Mouse (Mus musculus) v-Abl transformed pro-B cells (cell line): Measurements from ENCODE around the gene Irs1.

Experiments used
- in situ Hi-C, 2 experiments: fragments of 400-800 bp; cut with MboI; formaldehyde crosslinking; loops; one replicate each; pipeline ENCODE4 v1.15.1; 2025; ENCODE audit not compliant: unreplicated experiment in 2 of 2

Irs1 gene

GRCm38 (mm10) chr1:82291151-82291797 is at the start of gene Irs1:
Gene Irs1 (minus strand): TSS chr1:82291416.
- in situ Hi-C loops: loop anchor here (5.0 to 25.0 kb wide), 7 partner anchors 184 to 1554 kb away; no protein-coding TSS in a partner anchor

- in situ Hi-C loops: no loop called here
These were observed 43.3 kb upstream of the Irs1 start for GRCm38 (mm10) chr1:82334506-82334905.

DNA sequence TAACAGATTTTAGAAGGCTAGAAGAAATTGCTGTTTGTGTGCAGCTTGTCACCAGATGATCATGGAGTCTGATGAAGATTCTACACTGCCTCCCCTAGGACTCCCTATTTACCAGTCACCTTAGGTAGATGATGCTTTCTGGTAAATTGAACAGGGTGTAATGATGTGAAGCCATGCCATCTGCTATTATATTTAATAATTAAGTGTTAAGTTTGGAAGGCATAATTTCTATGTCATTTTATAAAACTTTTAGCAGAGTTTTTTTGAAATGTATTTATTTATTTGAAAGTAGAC is 38.7 kb upstream of the Irs1 start:
- in situ Hi-C loops: no loop called here

DNA sequence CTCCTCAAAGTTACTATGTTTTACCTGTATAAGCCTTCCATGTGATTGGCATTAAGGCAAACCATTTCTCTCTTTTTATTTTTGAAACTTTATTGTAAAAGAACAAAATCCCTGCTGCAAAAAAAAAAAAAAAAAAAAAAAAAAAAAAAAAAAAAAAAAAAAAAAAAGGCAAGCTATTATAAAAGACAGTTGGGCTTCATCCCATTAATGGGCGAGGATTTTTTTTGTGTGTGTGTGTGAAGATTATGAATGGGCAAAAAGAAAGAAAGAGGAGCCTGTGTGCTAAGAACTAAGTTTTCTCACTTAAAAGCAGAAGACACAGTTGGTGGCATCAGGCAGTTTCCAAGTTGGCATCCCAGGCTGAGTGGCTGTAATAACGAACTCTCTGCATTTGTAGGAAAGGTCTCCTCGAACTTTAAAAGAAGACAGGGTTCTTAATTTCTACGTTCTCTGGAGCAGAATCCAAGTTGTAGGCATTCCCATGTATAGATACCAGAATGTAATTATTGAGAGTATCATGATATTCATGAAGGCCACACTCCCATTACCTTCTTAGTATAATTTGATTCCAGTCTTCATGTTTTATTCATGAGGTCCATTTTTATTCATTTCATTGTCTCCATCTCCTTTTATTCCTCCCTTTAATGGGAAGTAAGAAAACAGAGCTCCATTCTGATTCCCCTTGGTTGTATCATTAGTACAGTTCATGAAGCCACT is 38.2 kb upstream of the Irs1 start:
- in situ Hi-C loops: no loop called here

- in situ Hi-C loops: no loop called here
These were observed 37.0 kb upstream of the Irs1 start for GRCm38 (mm10) chr1:82328033-82328775.

DNA sequence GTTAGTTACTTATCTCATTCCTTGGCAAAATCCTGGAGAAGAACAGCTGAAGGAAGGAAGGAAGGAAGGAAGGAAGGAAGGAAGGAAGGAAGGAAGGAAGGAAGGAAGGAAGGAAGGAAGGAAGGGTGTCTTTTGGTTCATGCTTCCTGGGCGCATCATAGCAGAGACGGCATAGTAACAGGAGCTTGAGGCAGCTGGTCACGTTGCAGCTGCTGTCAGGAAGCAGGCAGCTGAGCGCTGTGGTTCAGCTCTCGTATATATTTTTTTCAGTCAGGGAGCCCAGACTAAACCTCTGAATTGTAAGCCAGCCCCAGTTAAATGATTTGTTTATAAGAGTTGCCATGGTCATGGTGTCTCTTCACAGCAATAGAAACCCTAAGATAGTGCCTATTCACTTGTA is 34.9 kb upstream of the Irs1 start:
- in situ Hi-C loops: no loop called here

DNA sequence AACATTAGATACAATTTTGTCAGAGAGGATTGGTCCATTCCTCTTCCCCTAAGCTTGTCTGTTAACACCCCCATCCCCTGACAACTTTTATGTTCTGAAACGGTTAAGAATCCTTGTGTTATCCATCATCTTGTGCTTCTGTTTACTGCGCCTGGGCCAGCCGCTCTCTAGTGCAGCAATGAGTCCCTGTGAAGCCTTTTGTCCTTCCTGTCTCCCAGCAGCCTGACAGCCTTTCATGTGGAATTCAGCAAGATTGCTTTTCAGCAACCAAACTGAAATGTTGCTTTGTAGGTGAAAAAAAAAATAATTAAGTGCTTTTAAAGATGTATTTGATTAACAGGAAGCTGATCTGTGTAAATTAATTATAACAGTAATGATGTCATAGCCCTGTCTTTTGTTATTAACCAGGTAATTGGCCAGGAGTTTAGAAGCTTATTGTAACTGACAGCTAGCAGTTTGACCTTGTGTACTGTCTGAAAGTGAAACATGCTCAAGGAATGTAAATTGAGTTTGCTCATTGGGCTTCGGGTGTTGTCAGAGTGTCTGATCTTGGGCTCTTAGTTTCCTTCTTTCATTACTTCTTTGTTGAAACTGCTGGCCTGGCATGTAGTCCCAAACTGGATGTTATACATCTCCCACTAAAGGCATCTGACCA is 33.0 kb upstream of the Irs1 start:
- in situ Hi-C loops: loop anchor here in 1 of 2 experiments (25.0 kb wide), 1 partner anchor 413 kb away; no protein-coding TSS in a partner anchor

GRCm38 (mm10) chr1:82321441-82321840 is 30.2 kb upstream of the Irs1 start:
- in situ Hi-C loops: loop anchor here in 1 of 2 experiments (25.0 kb wide), 1 partner anchor 416 kb away; no protein-coding TSS in a partner anchor

- in situ Hi-C loops: loop anchor here in 1 of 2 experiments (25.0 kb wide), 1 partner anchor 416 kb away; no protein-coding TSS in a partner anchor
These were observed 29.6 kb upstream of the Irs1 start for GRCm38 (mm10) chr1:82320864-82321263.

GRCm38 (mm10) chr1:82320456-82320855 is 29.2 kb upstream of the Irs1 start:
- in situ Hi-C loops: loop anchor here in 1 of 2 experiments (25.0 kb wide), 1 partner anchor 417 kb away; no protein-coding TSS in a partner anchor

DNA sequence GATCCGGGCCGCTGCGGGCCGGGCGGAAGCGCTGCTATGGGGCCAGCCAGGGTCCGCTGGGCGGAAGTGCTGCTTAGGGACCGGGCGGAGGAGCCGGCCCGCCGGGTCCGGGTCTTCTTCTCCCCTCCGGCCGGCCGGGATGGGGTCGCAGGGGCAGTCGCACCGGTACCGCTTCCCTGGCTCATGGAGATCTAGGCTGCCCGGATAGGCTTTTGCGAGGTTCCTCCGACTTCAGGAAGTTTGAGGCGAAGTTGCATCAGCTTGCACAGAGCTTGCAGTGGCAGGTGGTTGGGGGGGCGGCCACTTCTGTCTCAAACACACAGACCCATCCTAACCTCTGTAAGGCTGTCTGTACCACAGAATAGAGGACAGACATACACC is 25.5 kb upstream of the Irs1 start:
- in situ Hi-C loops: loop anchor here in 1 of 2 experiments (25.0 kb wide), 1 partner anchor 421 kb away; no protein-coding TSS in a partner anchor

DNA sequence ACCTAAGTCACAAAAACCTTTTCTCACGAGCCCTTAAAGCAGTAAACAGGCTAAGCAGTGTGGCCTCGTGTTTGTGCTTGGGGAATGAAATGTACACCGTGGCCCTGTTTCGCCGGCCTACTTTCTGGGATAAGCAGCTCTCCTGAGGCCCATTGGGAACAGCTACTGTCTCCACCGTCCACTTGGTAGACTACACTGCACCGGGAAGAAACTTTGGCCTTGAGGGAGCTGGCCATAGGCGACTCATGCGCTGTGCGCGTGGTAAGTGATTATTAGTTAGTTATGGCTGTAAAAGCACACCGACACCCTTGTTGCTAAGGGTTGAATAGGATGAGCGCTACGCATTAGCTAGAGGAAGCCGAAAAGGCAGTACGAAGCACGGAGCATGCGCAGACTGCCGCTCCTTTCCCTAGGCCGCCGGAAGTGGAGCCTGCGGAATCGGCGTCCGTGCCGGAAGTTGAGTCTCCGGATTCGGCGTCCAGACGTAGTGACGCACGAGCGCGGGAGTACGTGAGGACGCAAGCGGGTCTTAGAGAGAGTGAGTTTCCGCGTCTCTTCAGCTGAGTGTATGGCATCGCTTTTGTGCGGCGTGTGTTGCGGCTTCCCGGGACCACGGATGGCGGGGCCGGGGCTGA is 25.0 kb upstream of the Irs1 start, which contains the start of gene Rhbdd1:
Gene Rhbdd1 (plus strand): TSS at position 342 of the 635 bp plus-strand sequence.
- in situ Hi-C loops: loop anchor here in 1 of 2 experiments (25.0 kb wide), 1 partner anchor 421 kb away; no protein-coding TSS in a partner anchor

GRCm38 (mm10) chr1:82304483-82304882 is 13.3 kb upstream of the Irs1 start:
- in situ Hi-C loops: loop anchor here in 1 of 2 experiments (25.0 kb wide), 1 partner anchor 433 kb away; no protein-coding TSS in a partner anchor

GRCm38 (mm10) chr1:82298586-82298985 is 7.4 kb upstream of the Irs1 start:
- in situ Hi-C loops: loop anchor here (5.0 to 25.0 kb wide), 5 partner anchors 176 to 1561 kb away; no protein-coding TSS in a partner anchor

- in situ Hi-C loops: loop anchor here (5.0 to 25.0 kb wide), 7 partner anchors 181 to 1557 kb away; no protein-coding TSS in a partner anchor
These were observed 2.9 kb upstream of the Irs1 start for GRCm38 (mm10) chr1:82294102-82294501.

DNA sequence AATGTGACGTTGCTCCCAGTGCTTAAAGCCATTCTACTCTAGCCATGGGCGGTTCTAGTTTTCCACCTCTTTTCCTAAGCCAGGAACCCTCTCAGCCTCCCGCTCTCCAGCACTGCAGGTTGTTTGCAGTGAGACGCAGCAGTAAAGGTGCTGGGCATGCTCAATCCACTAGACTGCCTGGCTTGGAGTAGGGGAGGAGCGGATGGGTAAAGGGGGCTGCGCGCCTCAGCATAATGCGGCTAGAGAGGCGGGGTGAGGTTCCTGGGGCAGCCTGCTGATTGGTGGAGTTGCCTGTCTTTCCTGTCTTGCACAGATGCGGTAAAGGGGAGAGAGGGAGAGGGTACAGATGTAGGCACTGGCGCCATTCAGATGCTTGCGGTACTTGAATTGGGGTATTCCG is 1.6 kb upstream of the Irs1 start:
- in situ Hi-C loops: loop anchor here (5.0 to 25.0 kb wide), 7 partner anchors 182 to 1555 kb away; no protein-coding TSS in a partner anchor

GRCm38 (mm10) chr1:82291930-82292712 is 905 bp upstream of the Irs1 start:
- in situ Hi-C loops: loop anchor here (5.0 to 25.0 kb wide), 7 partner anchors 183 to 1555 kb away; no protein-coding TSS in a partner anchor

GRCm38 (mm10) chr1:82290723-82291150 is 479 bp downstream of the Irs1 start:
- in situ Hi-C loops: loop anchor here (5.0 to 25.0 kb wide), 7 partner anchors 184 to 1553 kb away; no protein-coding TSS in a partner anchor
